Mouse (Mus musculus): ENCODE measurements around the gene Agap1. TPM values are rescaled to one million over a fixed set of nuclear protein-coding genes. Genes with fewer than 3 reads are reported as not detected.

Agap1 gene
- polyA plus RNA-seq, 1 experiment from 2014 or later: 17.9 TPM

DNA sequence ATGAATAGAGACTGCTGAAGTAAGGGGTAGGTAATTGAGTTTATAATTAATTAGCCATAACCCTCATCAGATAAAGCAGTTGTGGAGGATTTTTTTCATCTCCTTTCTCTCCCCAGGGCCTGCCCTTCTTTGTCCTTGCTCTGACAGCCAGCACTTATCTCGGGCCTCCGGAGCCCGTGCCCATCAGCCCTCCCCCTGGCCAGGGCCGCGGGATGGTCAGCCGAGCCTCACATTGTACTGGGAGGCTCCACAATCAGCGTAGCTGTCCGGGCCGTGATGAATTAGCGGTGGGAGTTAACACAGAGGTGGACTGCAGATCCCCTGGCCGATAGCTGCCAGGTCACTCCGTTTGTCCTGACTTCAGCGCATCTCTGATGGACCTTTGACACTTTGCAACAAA, 248.7 kb downstream of the Agap1 start:
- H3K36me3 ChIP-seq (ENCODE audit: control insufficient read depth, insufficient read depth, low read length): peaks cover 4% of the 10 kb centered on the region; the same call in 1 of the 2 replicates
- DNase-seq (ENCODE audit: low spot score): no peak
- H3K27me3 ChIP-seq (replicated peaks; ENCODE audit: control insufficient read depth, insufficient read depth, low read length): no peaks in the 10 kb centered on the region
- WGBS: 22% methylated on average over 13 of the region's 13 CpGs
- H3K4me3 ChIP-seq (ENCODE audit: low read depth, low read length): no peak overlapping the region
- no peak overlapping the region for H3K4me2 ChIP-seq (ENCODE audit: low read length)
- no peak for ATAC-seq (replicated peaks; ENCODE audit: low FRiP score, low TSS enrichment, low read depth)
- H3K27ac ChIP-seq (ENCODE audit: low read depth): no peak overlapping the region
- H3K9ac ChIP-seq (ENCODE audit: low read length): no peak overlapping the region
- no peaks in the 10 kb centered on the region for H3K4me1 ChIP-seq (replicated peaks; ENCODE audit: control insufficient read depth, insufficient read depth, low read length)
- H3K9me3 ChIP-seq (ENCODE audit: control insufficient read depth, low read length): no peaks in the 10 kb centered on the region

DNA sequence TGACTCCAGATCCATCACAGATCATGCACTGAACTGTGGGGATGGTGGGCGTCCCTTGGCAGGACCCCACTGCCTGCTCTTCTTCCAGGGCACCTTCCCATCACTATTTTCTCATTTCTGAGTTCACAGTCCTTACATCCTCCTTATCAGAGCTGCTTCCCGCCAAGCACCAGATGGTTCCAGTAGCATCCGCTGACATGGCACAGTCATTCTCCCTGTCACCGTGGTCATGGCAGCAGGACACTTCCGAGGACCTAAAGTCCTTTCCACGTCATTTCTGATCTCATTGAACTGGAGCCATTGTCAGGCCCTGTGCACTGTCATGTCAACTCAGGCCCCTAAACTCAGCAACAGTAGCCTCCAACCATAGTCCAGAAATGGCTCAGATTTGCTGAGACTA, 251.1 kb downstream of the Agap1 start:
- ATAC-seq (replicated peaks; ENCODE audit: low FRiP score, low TSS enrichment, low read depth): no peak
- no peak overlapping the region for H3K4me2 ChIP-seq (ENCODE audit: low read length)
- peaks cover 4% of the 10 kb centered on the region; the same call in 1 of the 2 replicates for H3K36me3 ChIP-seq (ENCODE audit: control insufficient read depth, insufficient read depth, low read length)
- H3K9ac ChIP-seq (ENCODE audit: low read length): no peak overlapping the region
- H3K4me3 ChIP-seq (ENCODE audit: low read depth, low read length): no peak overlapping the region
- no peak overlapping the region for H3K27ac ChIP-seq (ENCODE audit: low read depth)
- no peaks in the 10 kb centered on the region for H3K27me3 ChIP-seq (replicated peaks; ENCODE audit: control insufficient read depth, insufficient read depth, low read length)
- WGBS: 87% methylated on average over 6 of the region's 6 CpGs
- no peaks in the 10 kb centered on the region for H3K4me1 ChIP-seq (replicated peaks; ENCODE audit: control insufficient read depth, insufficient read depth, low read length)
- H3K9me3 ChIP-seq (ENCODE audit: control insufficient read depth, low read length): no peaks in the 10 kb centered on the region
- DNase-seq (ENCODE audit: low spot score): no peak

DNA sequence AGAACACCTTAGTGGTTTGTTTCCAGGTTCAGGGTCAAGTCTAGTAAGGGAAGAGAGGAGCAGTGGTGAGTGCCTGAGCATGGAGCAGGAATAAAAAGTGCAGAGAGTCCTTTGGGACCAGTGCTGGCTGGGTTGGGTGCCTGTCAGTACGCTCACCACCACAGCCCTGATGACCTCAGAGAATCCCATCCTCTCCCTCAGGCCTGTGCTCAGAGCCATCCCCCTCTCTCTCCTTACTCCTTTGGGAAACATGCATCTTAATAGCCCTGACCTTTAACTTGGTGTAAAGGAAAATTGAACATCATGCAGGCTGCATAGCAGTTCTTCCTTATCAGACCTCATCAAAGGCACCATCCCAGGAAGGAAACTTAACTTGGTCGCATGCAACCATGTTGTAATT, 252.3 kb downstream of the Agap1 start:
- ATAC-seq (replicated peaks; ENCODE audit: low FRiP score, low TSS enrichment, low read depth) (no peak), DNase-seq (ENCODE audit: low spot score) (no peak)
- Histone ChIP-seq H3K4me3 (ENCODE audit: low read depth, low read length) (no peak overlapping the region), H3K9me3 (ENCODE audit: control insufficient read depth, low read length) (no peaks in the 10 kb centered on the region), H3K27me3 (replicated peaks; ENCODE audit: control insufficient read depth, insufficient read depth, low read length) (no peaks in the 10 kb centered on the region), H3K4me2 (ENCODE audit: low read length) (no peak overlapping the region), H3K4me1 (replicated peaks; ENCODE audit: control insufficient read depth, insufficient read depth, low read length) (no peaks in the 10 kb centered on the region), H3K9ac (ENCODE audit: low read length) (no peak overlapping the region), H3K36me3 (ENCODE audit: control insufficient read depth, insufficient read depth, low read length) (peaks cover 4% of the 10 kb centered on the region; the same call in 1 of the 2 replicates), H3K27ac (ENCODE audit: low read depth) (no peak overlapping the region)
- WGBS: 89% methylated on average over 2 of the region's 2 CpGs

DNA sequence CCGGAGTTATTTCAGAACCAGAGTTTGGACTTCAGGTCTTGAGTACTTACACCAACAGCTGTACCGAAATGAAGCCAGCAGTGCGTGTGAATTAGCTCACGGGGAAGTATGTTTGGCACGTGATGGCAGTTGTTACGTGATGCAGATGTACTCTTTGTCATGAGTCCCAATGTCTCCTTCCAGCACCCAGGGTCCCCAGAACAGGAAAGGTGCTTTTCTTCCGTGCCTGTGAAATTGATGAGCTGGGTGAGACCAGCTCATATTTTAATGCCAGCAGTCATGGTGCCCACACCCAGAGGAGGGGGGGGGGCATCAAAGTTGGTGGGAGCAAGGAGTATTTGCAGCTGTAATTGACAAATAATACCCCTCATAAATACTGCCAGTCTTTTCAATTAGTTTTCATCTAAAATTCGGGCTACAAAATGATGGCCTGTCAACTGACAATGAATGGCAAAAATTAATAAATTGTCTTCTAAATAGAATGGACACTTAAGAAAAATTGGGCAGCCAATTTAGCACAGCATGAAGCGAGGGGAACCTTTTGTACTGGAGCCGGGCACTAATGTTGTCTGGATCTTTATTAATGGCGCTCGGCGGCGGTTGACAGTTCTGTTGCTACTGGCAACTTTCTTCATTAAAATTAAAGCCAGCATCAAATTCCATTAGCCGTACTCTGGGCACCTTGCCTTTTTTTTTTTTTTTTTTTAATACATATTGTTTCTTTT, 253.3 kb downstream of the Agap1 start:
- Histone ChIP-seq H3K4me3 (ENCODE audit: low read depth, low read length) (no peak overlapping the region), H3K36me3 (ENCODE audit: control insufficient read depth, insufficient read depth, low read length) (peaks cover 4% of the 10 kb centered on the region; the same call in 1 of the 2 replicates), H3K9me3 (ENCODE audit: control insufficient read depth, low read length) (no peaks in the 10 kb centered on the region), H3K27me3 (replicated peaks; ENCODE audit: control insufficient read depth, insufficient read depth, low read length) (no peaks in the 10 kb centered on the region), H3K4me2 (ENCODE audit: low read length) (no peak overlapping the region), H3K4me1 (replicated peaks; ENCODE audit: control insufficient read depth, insufficient read depth, low read length) (no peaks in the 10 kb centered on the region), H3K27ac (ENCODE audit: low read depth) (no peak overlapping the region), H3K9ac (ENCODE audit: low read length) (no peak overlapping the region)
- WGBS: 79% methylated on average over 15 of the region's 15 CpGs
- DNase-seq (ENCODE audit: low spot score) (no peak), ATAC-seq (replicated peaks; ENCODE audit: low FRiP score, low TSS enrichment, low read depth) (no peak)

DNA sequence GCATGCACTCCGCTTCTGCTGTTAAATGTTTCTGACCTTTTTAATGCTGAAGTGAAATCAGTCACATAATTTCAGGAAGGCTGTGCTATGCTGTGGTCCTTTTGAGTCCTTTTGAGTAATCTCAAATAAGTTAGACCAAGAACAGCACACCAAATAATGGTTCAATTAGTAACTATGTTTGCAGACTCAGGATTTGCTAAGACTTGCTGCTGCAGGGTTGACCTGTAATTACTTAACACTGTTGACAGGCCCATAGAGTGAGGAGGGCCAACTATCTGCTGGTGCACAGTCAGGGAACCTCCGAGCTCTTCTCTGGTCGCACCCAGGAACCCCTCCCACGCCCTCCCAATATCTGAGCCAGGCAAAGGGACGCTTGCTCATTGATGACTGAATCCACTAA, 255.2 kb downstream of the Agap1 start:
- no peak overlapping the region for H3K4me3 ChIP-seq (ENCODE audit: low read depth, low read length)
- no peaks in the 10 kb centered on the region for H3K9me3 ChIP-seq (ENCODE audit: control insufficient read depth, low read length)
- H3K4me2 ChIP-seq (ENCODE audit: low read length): no peak overlapping the region
- WGBS: 76% methylated on average over 5 of the region's 5 CpGs
- H3K27me3 ChIP-seq (replicated peaks; ENCODE audit: control insufficient read depth, insufficient read depth, low read length): no peaks in the 10 kb centered on the region
- no peak overlapping the region for H3K9ac ChIP-seq (ENCODE audit: low read length)
- DNase-seq (ENCODE audit: low spot score) (no peak), ATAC-seq (replicated peaks; ENCODE audit: low FRiP score, low TSS enrichment, low read depth) (no peak)
- peaks cover 4% of the 10 kb centered on the region; the same call in 1 of the 2 replicates for H3K36me3 ChIP-seq (ENCODE audit: control insufficient read depth, insufficient read depth, low read length)
- no peaks in the 10 kb centered on the region for H3K4me1 ChIP-seq (replicated peaks; ENCODE audit: control insufficient read depth, insufficient read depth, low read length)
- no peak overlapping the region for H3K27ac ChIP-seq (ENCODE audit: low read depth)

DNA sequence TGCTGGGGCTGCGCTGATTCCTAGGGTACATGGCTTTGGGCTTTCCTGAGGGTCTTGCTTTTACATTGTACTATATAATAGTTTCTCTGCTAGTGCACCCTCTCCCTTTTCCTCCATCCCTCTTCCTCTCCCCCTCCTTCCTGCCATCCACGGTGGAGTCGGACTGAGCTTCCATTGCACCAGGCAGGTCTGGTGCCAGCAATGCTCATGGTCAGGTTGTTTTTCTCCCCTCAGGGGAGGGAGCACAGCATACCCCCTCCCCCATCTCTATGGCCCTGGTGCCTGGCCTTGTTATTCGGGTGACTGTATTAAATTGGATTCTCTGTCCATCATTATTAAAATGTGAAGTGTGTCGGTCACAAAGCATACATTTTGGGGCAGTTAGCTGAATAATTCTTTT, 259.1 kb downstream of the Agap1 start:
- H3K4me2 ChIP-seq (ENCODE audit: low read length): no peak overlapping the region
- no peak overlapping the region for H3K4me3 ChIP-seq (ENCODE audit: low read depth, low read length)
- no peak overlapping the region for H3K9ac ChIP-seq (ENCODE audit: low read length)
- WGBS: 68% methylated on average over 5 of the region's 5 CpGs
- DNase-seq (ENCODE audit: low spot score) (no peak), ATAC-seq (replicated peaks; ENCODE audit: low FRiP score, low TSS enrichment, low read depth) (no peak)
- no peaks in the 10 kb centered on the region for H3K9me3 ChIP-seq (ENCODE audit: control insufficient read depth, low read length)
- no peak overlapping the region for H3K27ac ChIP-seq (ENCODE audit: low read depth)
- no peaks in the 10 kb centered on the region for H3K27me3 ChIP-seq (replicated peaks; ENCODE audit: control insufficient read depth, insufficient read depth, low read length)
- no peaks in the 10 kb centered on the region for H3K4me1 ChIP-seq (replicated peaks; ENCODE audit: control insufficient read depth, insufficient read depth, low read length)
- H3K36me3 ChIP-seq (ENCODE audit: control insufficient read depth, insufficient read depth, low read length): no peaks in the 10 kb centered on the region

DNA sequence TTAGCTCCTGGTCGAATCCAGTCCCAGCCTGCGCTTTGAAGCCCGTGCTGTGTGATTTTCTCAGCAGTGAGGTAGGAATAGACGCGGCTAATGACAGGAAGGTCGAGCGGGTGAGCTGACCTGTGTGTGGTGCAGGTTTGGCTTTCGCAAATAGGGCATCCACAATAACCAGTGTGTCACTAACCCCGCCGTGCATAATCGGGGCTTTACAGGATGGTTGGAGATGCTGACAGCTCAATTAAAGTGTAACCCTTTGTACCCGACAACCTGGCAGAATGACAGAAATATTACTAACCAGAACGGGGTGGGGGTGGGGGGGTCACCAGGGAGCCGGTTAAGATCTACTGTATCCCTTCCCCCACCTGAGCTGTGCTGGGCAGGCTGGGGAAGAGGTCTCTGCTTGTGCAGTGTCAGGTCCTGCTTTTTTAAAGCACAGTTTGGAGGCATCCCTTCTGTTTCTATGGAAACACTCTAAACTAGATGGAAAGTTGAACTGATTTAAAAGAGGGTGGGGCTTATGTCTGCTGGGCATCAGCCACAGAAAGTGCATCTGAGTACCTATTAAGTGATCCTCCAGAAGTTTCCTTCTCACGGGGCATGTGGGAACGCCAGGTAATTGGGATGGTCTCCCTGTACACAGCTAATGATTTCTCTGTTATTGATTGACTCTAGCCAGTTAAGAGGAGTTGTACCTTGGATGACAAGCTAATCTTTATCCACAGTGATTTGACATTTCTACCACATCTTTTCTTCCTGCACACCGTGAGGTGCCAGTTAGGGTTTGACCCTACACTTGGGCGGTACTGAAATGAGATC, 259.8 kb downstream of the Agap1 start:
- DNase-seq (ENCODE audit: low spot score) (no peak), ATAC-seq (replicated peaks; ENCODE audit: low FRiP score, low TSS enrichment, low read depth) (no peak)
- Histone ChIP-seq H3K9ac (ENCODE audit: low read length) (no peak overlapping the region), H3K36me3 (ENCODE audit: control insufficient read depth, insufficient read depth, low read length) (no peaks in the 10 kb centered on the region), H3K27ac (ENCODE audit: low read depth) (no peak overlapping the region), H3K4me2 (ENCODE audit: low read length) (no peak overlapping the region), H3K27me3 (replicated peaks; ENCODE audit: control insufficient read depth, insufficient read depth, low read length) (no peaks in the 10 kb centered on the region), H3K4me1 (replicated peaks; ENCODE audit: control insufficient read depth, insufficient read depth, low read length) (no peaks in the 10 kb centered on the region), H3K4me3 (ENCODE audit: low read depth, low read length) (no peak overlapping the region), H3K9me3 (ENCODE audit: control insufficient read depth, low read length) (no peaks in the 10 kb centered on the region)
- WGBS: 68% methylated on average over 18 of the region's 18 CpGs

DNA sequence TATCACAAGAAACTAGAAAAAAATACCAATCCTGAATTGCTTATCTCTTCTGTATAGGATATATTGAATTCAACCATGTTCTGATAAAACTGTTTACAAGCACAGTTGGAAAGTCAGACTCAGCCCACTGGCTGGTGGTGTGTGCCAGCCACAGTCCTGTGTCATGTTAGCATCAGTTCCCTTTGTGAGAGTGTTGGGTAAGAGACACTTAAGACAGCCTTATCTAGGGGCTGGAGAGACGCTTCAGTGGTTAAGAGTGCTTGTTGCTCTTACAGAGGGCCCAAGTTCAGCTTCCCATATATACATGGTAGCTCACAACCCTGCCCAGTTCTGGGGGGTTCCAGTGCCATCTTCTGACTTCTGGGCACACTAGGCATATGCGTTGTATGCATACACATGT, 261.6 kb downstream of the Agap1 start:
- no peak for DNase-seq (ENCODE audit: low spot score)
- 91% methylated on average over 2 of the region's 2 CpGs for WGBS
- Histone ChIP-seq H3K4me1 (replicated peaks; ENCODE audit: control insufficient read depth, insufficient read depth, low read length) (no peaks in the 10 kb centered on the region), H3K9me3 (ENCODE audit: control insufficient read depth, low read length) (no peaks in the 10 kb centered on the region), H3K4me3 (ENCODE audit: low read depth, low read length) (no peak overlapping the region), H3K27me3 (replicated peaks; ENCODE audit: control insufficient read depth, insufficient read depth, low read length) (no peaks in the 10 kb centered on the region), H3K9ac (ENCODE audit: low read length) (no peak overlapping the region), H3K4me2 (ENCODE audit: low read length) (no peak overlapping the region), H3K36me3 (ENCODE audit: control insufficient read depth, insufficient read depth, low read length) (no peaks in the 10 kb centered on the region), H3K27ac (ENCODE audit: low read depth) (no peak overlapping the region)
- ATAC-seq (replicated peaks; ENCODE audit: low FRiP score, low TSS enrichment, low read depth): no peak

Measured in intestine, embryonic 14.5 days (tissue).